Mouse (Mus musculus) heart, embryonic 16.5 days (tissue): Measurements from ENCODE around the gene Cacna2d1. TPM values are rescaled to one million over a fixed set of nuclear protein-coding genes. Genes with fewer than 3 reads are reported as not detected.

ENCODE experiments used
- ATAC-seq: fragments of 200-750 bp; cut with Nextera tagmentation; replicated peaks from 2 replicates; pipeline ENCODE4 v1.8.0; 2017; ENCODE audit warnings: moderate number of reproducible peaks; ENCODE audit not compliant: insufficient read depth, low FRiP score; ENCODE audit errors: extremely low read depth
- H3K27ac ChIP-seq: fragments of 300-500 bp; sonication (generic); 2 replicates; pipeline ENCODE4 v1.5.1; 2014; ENCODE audit warnings: mild to moderate bottlenecking, low read length, control low read depth, moderate library complexity
- H3K27me3 ChIP-seq: fragments of 300-500 bp; sonication (generic); 2 replicates; pipeline ENCODE4 v1.6.1; 2014; ENCODE audit warnings: low read length, mixed read lengths; ENCODE audit not compliant: control insufficient read depth, insufficient read depth
- H3K36me3 ChIP-seq: fragments of 300-500 bp; sonication (generic); 2 replicates; pipeline ENCODE4 v1.6.1; 2014; ENCODE audit not compliant: control insufficient read depth, insufficient read depth
- H3K4me1 ChIP-seq: fragments of 300-500 bp; sonication (generic); 2 replicates; pipeline ENCODE4 v1.6.1; 2014; ENCODE audit warnings: low read length, mixed read lengths; ENCODE audit not compliant: control insufficient read depth, insufficient read depth
- H3K4me2 ChIP-seq: fragments of 300-500 bp; sonication (generic); 2 replicates; pipeline ENCODE4 v1.6.1; 2014; ENCODE audit warnings: low read depth, mild to moderate bottlenecking, control low read depth, low read length
- H3K4me3 ChIP-seq: fragments of 300-500 bp; sonication (generic); 2 replicates; pipeline ENCODE4 v1.5.1; 2014; ENCODE audit warnings: mild to moderate bottlenecking, control low read depth, low read length
- H3K9ac ChIP-seq: fragments of 300-500 bp; sonication (generic); 2 replicates; pipeline ENCODE4 v1.6.1; 2014; ENCODE audit warnings: low read length, control low read depth
- H3K9me3 ChIP-seq: fragments of 300-500 bp; sonication (generic); replicated peaks from 2 replicates; pipeline ENCODE4 v1.6.1; 2016; ENCODE audit warnings: low read length; ENCODE audit not compliant: control insufficient read depth
- WGBS: fragments of 180-500 bp; shearing (Covaris S2); extraction: QIAGEN DNeasy Blood & Tissue Kit; methylation state at CpG from one replicate; pipeline ENCODE4 v1.1.7; 2014; 5-methylcytosine and 5-hydroxymethylcytosine counted together
- polyA plus RNA-seq: library from polyadenylated mRNA; unstranded; fragments of >200 nt; fragmentation: Nextera tagmentation; extraction: Ambion mirVana; gene quantifications from 2 replicates; pipeline ENCODE4 v1.2.1, GENCODE M21; 2015

Cacna2d1 gene
- polyA plus RNA-seq, 1 experiment from 2014 or later: 14.9 TPM

DNA sequence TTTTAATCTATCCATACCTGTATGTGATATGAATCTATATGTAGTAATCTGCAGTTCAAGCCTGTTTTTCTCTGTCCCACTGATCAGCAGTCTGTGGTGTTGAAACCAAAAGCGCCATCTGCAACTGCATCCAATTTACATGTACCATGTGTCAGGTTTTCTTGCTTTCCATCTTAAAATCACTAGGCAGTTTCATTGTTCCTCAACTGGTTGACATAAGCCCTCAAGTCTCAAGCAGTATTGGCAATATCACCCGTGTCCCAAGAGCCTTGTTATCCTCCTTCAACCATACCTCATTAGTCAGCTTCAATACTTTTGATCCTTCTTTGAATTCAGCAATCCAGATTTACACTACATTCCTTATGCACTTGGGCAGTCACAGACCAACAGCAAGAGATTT lies 301.4 kb downstream of the Cacna2d1 start:
- 75% methylated on average over 2 of the region's 2 CpGs for WGBS
- H3K4me2 ChIP-seq: no peak overlapping the region
- no peak for ATAC-seq

DNA sequence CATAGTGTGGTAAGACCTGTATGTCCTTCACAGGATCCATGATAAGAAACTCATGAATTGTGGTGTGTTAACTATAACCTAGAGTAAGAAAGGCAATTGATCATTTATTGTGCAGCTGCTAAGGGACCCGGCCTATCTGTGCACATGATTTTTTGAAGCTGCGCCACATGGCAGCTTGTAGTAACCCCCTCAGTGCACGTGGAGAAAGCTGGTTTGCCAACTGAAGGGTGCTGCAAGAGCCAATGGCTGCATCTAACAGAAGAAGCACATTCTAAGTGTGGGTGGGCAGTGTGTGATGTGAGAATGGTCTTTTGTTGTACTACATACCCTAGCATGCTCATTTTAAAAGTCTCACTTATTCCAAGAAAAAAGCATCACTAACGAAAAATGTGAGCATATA lies 302.1 kb downstream of the Cacna2d1 start:
- H3K4me2 ChIP-seq: no peak overlapping the region
- H3K36me3 ChIP-seq: no peaks in the 10 kb centered on the region
- H3K4me1 ChIP-seq: peaks cover 3% of the 10 kb centered on the region
- H3K27me3 ChIP-seq: no peaks in the 10 kb centered on the region
- H3K4me3 ChIP-seq: no peak overlapping the region
- ATAC-seq: no peak
- no peak overlapping the region for H3K27ac ChIP-seq
- H3K9ac ChIP-seq: no peak overlapping the region
- 86% methylated on average over 4 of the region's 4 CpGs for WGBS
- H3K9me3 ChIP-seq: no peaks in the 10 kb centered on the region

More for the DNA sequence above, 301.4 kb downstream of the Cacna2d1 start:
- Histone ChIP-seq H3K4me1 (peaks cover 3% of the 10 kb centered on the region), H3K27ac (no peak overlapping the region), H3K9ac (no peak overlapping the region), H3K36me3 (no peaks in the 10 kb centered on the region), H3K4me3 (no peak overlapping the region), H3K27me3 (no peaks in the 10 kb centered on the region), H3K9me3 (no peaks in the 10 kb centered on the region)

DNA sequence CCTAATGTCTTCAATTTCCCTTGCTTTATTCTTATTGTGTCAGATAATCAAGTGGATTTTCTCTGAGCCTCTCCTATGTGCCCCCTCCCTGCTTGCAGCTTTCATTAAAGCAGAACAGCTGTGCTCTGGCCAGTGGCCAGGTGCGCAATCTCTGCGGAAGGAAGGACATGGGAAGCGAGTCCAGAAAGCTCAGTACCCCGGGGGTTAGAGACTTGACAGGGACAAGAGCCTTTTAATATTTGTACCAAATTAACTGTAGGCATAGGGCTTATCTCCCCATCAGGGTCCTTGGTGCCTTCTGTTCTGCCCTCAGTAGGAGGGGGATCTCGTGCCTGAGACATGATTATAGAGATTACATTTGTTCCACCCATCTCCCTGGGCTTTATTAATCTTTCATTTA lies 303.5 kb downstream of the Cacna2d1 start:
- no peak overlapping the region for H3K4me3 ChIP-seq
- H3K36me3 ChIP-seq: no peaks in the 10 kb centered on the region
- H3K4me2 ChIP-seq: peak overlapping the region; percentile 39; the same call in 1 of the 2 replicates
- no peaks in the 10 kb centered on the region for H3K9me3 ChIP-seq
- ATAC-seq: peak; percentile 79
- H3K4me1 ChIP-seq: peaks cover 3% of the 10 kb centered on the region
- 28% methylated on average over 5 of the region's 5 CpGs for WGBS
- H3K27me3 ChIP-seq: no peaks in the 10 kb centered on the region
- H3K27ac ChIP-seq: no peak overlapping the region
- no peak overlapping the region for H3K9ac ChIP-seq

DNA sequence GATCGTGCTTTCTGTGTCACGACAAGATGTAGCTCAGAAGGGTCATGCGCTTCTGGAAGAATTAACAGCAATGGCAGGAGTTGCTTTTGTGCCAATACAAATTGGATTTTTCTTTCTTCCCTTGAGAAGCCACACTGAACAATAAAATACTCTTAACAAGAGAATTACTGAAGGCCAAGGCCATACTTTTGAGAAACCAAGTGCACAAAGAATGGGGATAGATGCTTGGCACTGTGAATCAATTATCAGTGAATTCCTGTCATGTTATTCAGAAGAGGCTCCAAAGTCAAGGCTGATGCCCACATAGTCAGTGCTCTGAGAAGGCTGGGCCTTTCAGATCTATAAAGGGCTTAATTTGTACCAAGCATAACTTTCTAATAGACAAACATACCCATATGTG lies 305.8 kb downstream of the Cacna2d1 start:
- Histone ChIP-seq H3K9me3 (no peaks in the 10 kb centered on the region), H3K4me3 (no peak overlapping the region), H3K27ac (no peak overlapping the region), H3K4me1 (peaks cover 3% of the 10 kb centered on the region), H3K36me3 (no peaks in the 10 kb centered on the region), H3K27me3 (no peaks in the 10 kb centered on the region), H3K4me2 (no peak overlapping the region), H3K9ac (no peak overlapping the region)
- ATAC-seq: no peak
- WGBS: 85% methylated on average over 3 of the region's 3 CpGs

DNA sequence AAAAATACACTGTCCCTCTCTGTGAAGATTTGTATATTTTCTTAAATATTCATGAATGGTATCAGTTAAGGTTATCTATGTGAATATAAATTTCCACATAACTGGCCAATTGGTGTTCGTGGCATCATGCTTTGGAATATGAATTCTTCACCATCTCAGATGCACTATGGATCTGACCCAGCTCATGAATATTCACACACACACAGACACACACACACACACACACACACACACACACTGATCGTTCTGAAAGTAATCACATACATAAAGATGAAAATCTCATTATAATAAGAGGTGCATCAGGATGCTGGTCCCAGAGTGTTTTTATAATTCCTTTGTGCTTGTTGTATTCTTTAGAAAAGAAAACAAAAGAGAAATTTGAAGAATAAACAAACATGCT lies 309.1 kb downstream of the Cacna2d1 start:
- no peak overlapping the region for H3K4me2 ChIP-seq
- WGBS: 75% methylated on average over 2 of the region's 2 CpGs

DNA sequence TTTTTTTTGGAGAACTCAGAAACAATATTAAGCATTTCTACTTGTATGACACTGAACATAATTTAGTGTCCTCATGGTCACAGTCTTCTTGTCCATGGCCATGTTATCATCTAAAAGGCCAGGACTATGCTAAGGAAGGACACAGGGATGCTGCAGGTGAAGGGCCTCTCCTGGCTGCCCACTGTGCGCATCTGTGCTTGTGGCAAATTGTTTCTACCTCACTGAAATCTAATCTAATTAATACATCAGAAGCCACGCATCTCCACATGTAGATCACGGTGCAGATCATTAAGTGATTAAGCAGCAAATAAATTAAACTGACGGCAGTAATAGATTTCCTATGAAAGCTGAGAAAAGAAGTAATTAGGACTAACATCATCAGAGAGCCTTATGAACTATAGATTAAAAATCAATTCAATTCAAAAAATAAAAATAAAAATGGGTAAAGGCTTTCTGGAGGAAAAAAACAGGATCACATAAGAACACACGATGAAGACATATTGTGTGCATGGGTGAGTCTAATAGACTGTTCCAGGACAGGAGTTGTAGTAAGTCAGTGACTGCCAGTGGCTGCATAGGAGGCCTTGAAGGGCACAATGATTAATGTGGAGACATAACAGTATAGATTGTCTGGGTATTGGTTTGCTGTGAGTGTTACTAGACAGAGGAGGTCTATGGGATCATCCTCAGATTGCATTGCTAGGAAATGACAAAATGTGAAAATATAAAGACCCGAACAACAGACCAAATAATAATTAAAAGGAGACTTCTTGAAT lies 318.4 kb downstream of the Cacna2d1 start:
- Histone ChIP-seq H3K27me3 (no peaks in the 10 kb centered on the region), H3K9me3 (no peaks in the 10 kb centered on the region), H3K4me3 (no peak overlapping the region), H3K27ac (no peak overlapping the region), H3K36me3 (no peaks in the 10 kb centered on the region), H3K4me2 (no peak overlapping the region), H3K4me1 (peaks cover 5% of the 10 kb centered on the region; the same call in 1 of the 2 replicates), H3K9ac (no peak overlapping the region)
- WGBS: 85% methylated on average over 6 of the region's 6 CpGs
- ATAC-seq: no peak

More for the DNA sequence above, 309.1 kb downstream of the Cacna2d1 start:
- no peaks in the 10 kb centered on the region for H3K27me3 ChIP-seq
- H3K36me3 ChIP-seq: no peaks in the 10 kb centered on the region
- ATAC-seq: no peak
- H3K4me3 ChIP-seq: no peak overlapping the region
- H3K4me1 ChIP-seq: no peaks in the 10 kb centered on the region
- no peak overlapping the region for H3K27ac ChIP-seq
- H3K9me3 ChIP-seq: no peaks in the 10 kb centered on the region
- no peak overlapping the region for H3K9ac ChIP-seq

DNA sequence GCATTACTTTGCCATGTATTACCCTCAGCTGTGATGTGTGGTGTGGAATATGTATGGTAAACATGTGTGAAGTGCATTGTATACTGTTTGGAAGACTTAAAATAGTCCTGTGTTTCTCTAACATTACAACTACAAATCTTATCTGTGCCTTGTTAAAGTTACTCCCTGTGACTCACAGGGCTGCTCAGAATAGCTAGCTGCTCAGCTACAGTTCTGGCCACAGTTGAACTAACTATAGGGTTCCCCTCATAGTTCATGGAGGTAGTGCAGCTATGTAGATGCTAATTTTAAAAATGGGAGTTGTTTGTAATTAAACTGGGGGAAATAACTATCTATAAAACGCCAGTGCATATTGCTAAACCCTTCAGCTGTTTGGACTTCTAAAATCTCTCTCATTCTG lies 319.3 kb downstream of the Cacna2d1 start:
- Histone ChIP-seq H3K27ac (peak overlapping the region; percentile 72), H3K4me1 (peaks cover 5% of the 10 kb centered on the region; the same call in 1 of the 2 replicates), H3K9ac (no peak overlapping the region), H3K9me3 (no peaks in the 10 kb centered on the region), H3K36me3 (no peaks in the 10 kb centered on the region), H3K4me2 (no peak overlapping the region), H3K4me3 (no peak overlapping the region), H3K27me3 (no peaks in the 10 kb centered on the region)
- ATAC-seq: peak; percentile 67; the same call in 1 of the 2 replicates
- 50% methylated on average over 1 of the region's 1 CpGs for WGBS

DNA sequence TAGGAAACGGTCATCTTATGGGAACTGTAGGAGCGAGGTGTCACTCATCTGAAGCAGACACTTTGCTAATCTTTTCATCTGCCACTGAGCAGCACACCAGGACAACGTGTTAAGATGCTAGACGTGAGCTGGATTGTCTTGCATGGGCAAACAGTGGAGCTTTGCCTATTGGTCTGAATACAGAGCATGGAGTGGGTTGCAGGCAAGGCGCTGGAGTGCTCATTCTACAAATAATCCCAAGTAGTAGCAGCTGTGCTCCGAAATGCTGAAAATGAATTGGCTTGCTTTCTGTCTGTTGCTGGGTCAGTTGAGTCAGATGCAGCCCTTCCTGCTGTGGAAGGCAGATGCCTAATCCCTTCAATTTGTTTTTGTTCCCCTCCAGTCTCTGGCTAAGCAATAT lies 330.9 kb downstream of the Cacna2d1 start:
- Histone ChIP-seq H3K9me3 (no peaks in the 10 kb centered on the region), H3K4me1 (no peaks in the 10 kb centered on the region), H3K36me3 (no peaks in the 10 kb centered on the region), H3K9ac (no peak overlapping the region), H3K27me3 (no peaks in the 10 kb centered on the region), H3K27ac (no peak overlapping the region), H3K4me2 (no peak overlapping the region), H3K4me3 (no peak overlapping the region)
- no peak for ATAC-seq
- WGBS: 67% methylated on average over 6 of the region's 6 CpGs

DNA sequence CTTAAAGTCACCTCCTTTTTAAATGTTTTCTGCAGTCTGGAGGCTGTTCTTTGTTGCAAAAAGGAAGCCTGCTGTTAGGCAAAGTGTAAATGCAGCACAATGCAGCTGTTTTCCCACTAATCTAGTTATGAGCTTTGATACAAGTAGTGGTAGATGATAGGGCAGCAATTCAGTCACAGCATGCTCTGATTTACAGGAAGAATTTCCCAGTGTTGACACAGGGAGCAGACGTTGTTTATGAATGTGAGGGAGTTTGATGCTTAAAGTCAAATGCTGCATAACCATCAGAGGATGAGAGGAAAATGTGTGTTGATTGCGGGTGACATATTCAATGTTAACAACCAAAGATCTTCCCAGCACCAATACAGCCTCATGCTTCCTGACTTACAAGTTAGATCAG lies 342.6 kb downstream of the Cacna2d1 start:
- peaks cover 7% of the 10 kb centered on the region for H3K36me3 ChIP-seq
- no peak overlapping the region for H3K4me2 ChIP-seq
- ATAC-seq: no peak
- no peak overlapping the region for H3K9ac ChIP-seq
- H3K9me3 ChIP-seq: no peaks in the 10 kb centered on the region
- no peaks in the 10 kb centered on the region for H3K4me1 ChIP-seq
- 71% methylated on average over 2 of the region's 2 CpGs for WGBS
- H3K27me3 ChIP-seq: no peaks in the 10 kb centered on the region
- H3K27ac ChIP-seq: no peak overlapping the region
- no peak overlapping the region for H3K4me3 ChIP-seq
